Mouse (Mus musculus): ENCODE results near the gene Mbtd1. TPM values are rescaled to one million over a fixed set of nuclear protein-coding genes. Genes with fewer than 3 reads are reported as not detected.
"Not testable (repeated sequence)": the region's sequence is repeated elsewhere in the genome, so short reads cannot be mapped to it uniquely, and the experiment has no call there.

The Mbtd1 gene
- polyA plus RNA-seq, 1 experiment from 2014 or later: 40.6 TPM

DNA sequence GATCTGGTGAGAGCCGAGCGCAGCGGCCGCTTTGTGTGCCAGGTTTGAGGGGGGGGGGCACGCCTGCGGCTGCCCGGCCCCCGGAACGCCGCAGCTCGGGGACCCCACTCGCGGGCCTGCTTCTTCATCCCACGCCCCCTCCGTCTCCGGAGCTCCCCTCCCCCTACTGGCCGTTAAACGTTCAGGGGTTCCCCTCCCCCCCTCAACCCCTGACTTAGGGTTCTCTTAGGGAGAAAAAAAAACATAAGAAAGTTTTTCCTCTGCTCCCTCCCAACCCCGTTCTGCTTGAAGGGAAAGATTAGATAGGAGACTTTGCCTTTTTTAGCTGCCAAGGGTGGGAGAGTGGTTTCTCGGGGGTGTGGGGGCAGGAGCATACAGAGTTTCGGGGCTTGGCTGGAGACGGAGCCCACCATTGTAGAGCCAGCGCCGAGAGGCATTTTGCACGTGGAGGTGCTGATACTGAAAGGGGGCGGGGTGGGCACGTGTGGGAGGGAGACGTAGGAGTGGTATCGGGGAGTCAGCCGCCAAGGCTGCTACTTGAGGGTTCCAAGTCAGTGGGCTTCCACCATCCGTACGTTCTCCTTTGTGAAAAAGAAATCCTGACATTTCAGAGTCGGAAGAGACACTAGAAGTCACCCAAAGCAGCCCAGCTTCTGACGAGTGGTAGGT is 893 bp downstream of the Mbtd1 start:
- Histone ChIP-seq H3K9ac (peak overlapping the region; percentile 98), H3K27me3 (no peaks in the 10 kb centered on the region), H3K9me3 (no peaks in the 10 kb centered on the region), H3K4me3 (peak overlapping the region; percentile 99), H3K4me2 (peak overlapping the region; percentile 76), H3K27ac (peak overlapping the region; percentile 97), H3K36me3 (peaks cover 4% of the 10 kb centered on the region), H3K4me1 (peaks cover 27% of the 10 kb centered on the region)
- ATAC-seq (ENCODE audit: insufficient number of reproducible peaks, insufficient read depth, low FRiP score, low TSS enrichment, low read depth): no peak
- WGBS: 1% methylated on average over 30 of the region's 34 CpGs

GRCm38 (mm10) chr11:93887080-93887447 is 1.4 kb downstream of the Mbtd1 start:
- 3% methylated on average over 4 of the region's 4 CpGs for WGBS
- peak overlapping the region; percentile 76 for H3K4me2 ChIP-seq
- peak overlapping the region; percentile 97; the same call in 1 of the 2 replicates for H3K27ac ChIP-seq
- peaks cover 9% of the 10 kb centered on the region for H3K36me3 ChIP-seq
- H3K9me3 ChIP-seq: no peaks in the 10 kb centered on the region
- H3K27me3 ChIP-seq: no peaks in the 10 kb centered on the region
- H3K4me3 ChIP-seq: peak overlapping the region; percentile 99
- H3K9ac ChIP-seq: peak overlapping the region; percentile 98
- no peak for ATAC-seq (ENCODE audit: insufficient number of reproducible peaks, insufficient read depth, low FRiP score, low TSS enrichment, low read depth)
- H3K4me1 ChIP-seq: peaks cover 27% of the 10 kb centered on the region

DNA sequence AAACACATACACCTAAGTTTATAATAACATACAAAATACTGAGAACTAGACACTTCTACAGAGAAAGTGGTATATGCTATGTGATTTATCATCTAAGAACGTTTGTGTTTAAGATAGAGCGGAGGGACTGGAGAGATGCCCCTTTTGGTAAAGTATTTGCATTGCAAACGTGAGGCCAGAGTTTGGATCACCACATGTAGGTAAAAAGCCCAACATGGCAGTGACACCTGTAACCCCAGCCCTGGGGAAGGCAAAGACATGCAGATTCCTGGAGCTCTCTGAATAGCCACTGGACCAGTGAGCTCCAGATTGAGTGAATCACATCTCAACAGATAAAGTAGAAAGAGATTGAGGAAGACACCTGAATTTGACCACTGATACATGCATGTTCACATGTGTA is 12.1 kb downstream of the Mbtd1 start:
- Histone ChIP-seq H3K4me1 (no peaks in the 10 kb centered on the region), H3K27ac (no peak overlapping the region), H3K4me2 (no peak overlapping the region), H3K9me3 (no peaks in the 10 kb centered on the region), H3K36me3 (peaks cover 21% of the 10 kb centered on the region), H3K27me3 (no peaks in the 10 kb centered on the region), H3K4me3 (no peak overlapping the region), H3K9ac (no peak overlapping the region)
- no peak for ATAC-seq (ENCODE audit: insufficient number of reproducible peaks, insufficient read depth, low FRiP score, low TSS enrichment, low read depth)
- 84% methylated on average over 3 of the region's 3 CpGs for WGBS

- Histone ChIP-seq H3K9me3 (no peaks in the 10 kb centered on the region), H3K4me3 (no peak overlapping the region), H3K27me3 (no peaks in the 10 kb centered on the region), H3K27ac (no peak overlapping the region), H3K4me2 (no peak overlapping the region), H3K9ac (no peak overlapping the region), H3K4me1 (no peaks in the 10 kb centered on the region), H3K36me3 (peaks cover 66% of the 10 kb centered on the region)
- ATAC-seq (ENCODE audit: insufficient number of reproducible peaks, insufficient read depth, low FRiP score, low TSS enrichment, low read depth): no peak
- WGBS: 88% methylated on average over 4 of the region's 4 CpGs
These were observed 21.2 kb downstream of the Mbtd1 start for GRCm38 (mm10) chr11:93906834-93907233.

DNA sequence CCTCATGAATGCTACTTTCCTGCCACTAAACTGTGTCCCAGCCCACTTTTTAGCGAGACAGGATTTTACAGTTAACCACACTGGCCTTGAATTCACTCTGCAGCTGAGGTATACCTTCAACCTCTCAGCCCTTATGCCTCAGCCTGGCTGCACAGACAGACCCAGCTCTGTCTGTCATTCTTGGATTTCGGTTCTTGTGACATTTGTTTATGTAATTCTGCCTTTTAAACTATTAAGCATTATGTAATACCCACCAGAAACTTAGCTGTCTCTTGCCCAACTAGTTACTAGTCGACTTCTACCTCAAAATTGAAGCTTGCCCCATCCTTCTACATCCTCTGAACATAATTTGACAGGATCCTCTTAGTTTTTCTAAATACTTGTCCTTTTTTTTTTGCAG is 22.2 kb downstream of the Mbtd1 start:
- Histone ChIP-seq H3K4me3 (no peak overlapping the region), H3K27ac (no peak overlapping the region), H3K9me3 (no peaks in the 10 kb centered on the region), H3K9ac (no peak overlapping the region), H3K27me3 (no peaks in the 10 kb centered on the region), H3K4me2 (no peak overlapping the region), H3K4me1 (no peaks in the 10 kb centered on the region), H3K36me3 (peaks cover 67% of the 10 kb centered on the region)
- ATAC-seq (ENCODE audit: insufficient number of reproducible peaks, insufficient read depth, low FRiP score, low TSS enrichment, low read depth): no peak
- WGBS: 82% methylated on average over 3 of the region's 3 CpGs

GRCm38 (mm10) chr11:93908829-93909228 is 23.2 kb downstream of the Mbtd1 start:
- no peaks in the 10 kb centered on the region for H3K4me1 ChIP-seq
- no peak overlapping the region for H3K9ac ChIP-seq
- no peak overlapping the region for H3K27ac ChIP-seq
- H3K4me3 ChIP-seq: no peak overlapping the region
- WGBS: 89% methylated on average over 9 of the region's 9 CpGs
- H3K27me3 ChIP-seq: no peaks in the 10 kb centered on the region
- H3K4me2 ChIP-seq: no peak overlapping the region
- peaks cover 73% of the 10 kb centered on the region for H3K36me3 ChIP-seq
- H3K9me3 ChIP-seq: no peaks in the 10 kb centered on the region
- ATAC-seq (ENCODE audit: insufficient number of reproducible peaks, insufficient read depth, low FRiP score, low TSS enrichment, low read depth): no peak

GRCm38 (mm10) chr11:93911603-93912002 is 26.0 kb downstream of the Mbtd1 start:
- no peaks in the 10 kb centered on the region for H3K9me3 ChIP-seq
- H3K36me3 ChIP-seq: peaks cover 68% of the 10 kb centered on the region
- WGBS: 81% methylated on average over 3 of the region's 3 CpGs
- H3K9ac ChIP-seq: no peak overlapping the region
- no peak for ATAC-seq (ENCODE audit: insufficient number of reproducible peaks, insufficient read depth, low FRiP score, low TSS enrichment, low read depth)
- H3K27ac ChIP-seq: no peak overlapping the region
- H3K4me3 ChIP-seq: no peak overlapping the region
- H3K4me2 ChIP-seq: no peak overlapping the region
- no peaks in the 10 kb centered on the region for H3K4me1 ChIP-seq
- H3K27me3 ChIP-seq: no peaks in the 10 kb centered on the region

- peaks cover 67% of the 10 kb centered on the region for H3K36me3 ChIP-seq
- WGBS: 96% methylated on average over 2 of the region's 2 CpGs
- H3K4me2 ChIP-seq; H3K9ac ChIP-seq; H3K27me3 ChIP-seq; H3K4me3 ChIP-seq; ATAC-seq (ENCODE audit: insufficient number of reproducible peaks, insufficient read depth, low FRiP score, low TSS enrichment, low read depth); H3K27ac ChIP-seq; H3K9me3 ChIP-seq; H3K4me1 ChIP-seq: not testable (repeated sequence)
These were observed 29.4 kb downstream of the Mbtd1 start for GRCm38 (mm10) chr11:93915019-93915418.

GRCm38 (mm10) chr11:93929106-93929505 is 43.5 kb downstream of the Mbtd1 start:
- ATAC-seq (ENCODE audit: insufficient number of reproducible peaks, insufficient read depth, low FRiP score, low TSS enrichment, low read depth): no peak
- H3K27me3 ChIP-seq: no peaks in the 10 kb centered on the region
- H3K9ac ChIP-seq: no peak overlapping the region
- H3K4me2 ChIP-seq: no peak overlapping the region
- peaks cover 77% of the 10 kb centered on the region for H3K36me3 ChIP-seq
- H3K4me1 ChIP-seq: no peaks in the 10 kb centered on the region
- no peaks in the 10 kb centered on the region for H3K9me3 ChIP-seq
- no peak overlapping the region for H3K27ac ChIP-seq
- no peak overlapping the region for H3K4me3 ChIP-seq

GRCm38 (mm10) chr11:93940906-93941305 is 55.3 kb downstream of the Mbtd1 start:
- Histone ChIP-seq H3K4me3 (no peak overlapping the region), H3K4me2 (no peak overlapping the region), H3K9me3 (no peaks in the 10 kb centered on the region), H3K27ac (no peak overlapping the region), H3K4me1 (no peaks in the 10 kb centered on the region), H3K27me3 (no peaks in the 10 kb centered on the region), H3K9ac (no peak overlapping the region), H3K36me3 (peaks cover 53% of the 10 kb centered on the region)
- WGBS: 75% methylated on average over 2 of the region's 2 CpGs
- ATAC-seq (ENCODE audit: insufficient number of reproducible peaks, insufficient read depth, low FRiP score, low TSS enrichment, low read depth): no peak

- no peak overlapping the region for H3K27ac ChIP-seq
- H3K9me3 ChIP-seq: no peaks in the 10 kb centered on the region
- WGBS: 39% methylated on average over 3 of the region's 3 CpGs
- no peaks in the 10 kb centered on the region for H3K4me1 ChIP-seq
- H3K36me3 ChIP-seq: peaks cover 42% of the 10 kb centered on the region
- no peaks in the 10 kb centered on the region for H3K27me3 ChIP-seq
- no peak overlapping the region for H3K4me3 ChIP-seq
- H3K4me2 ChIP-seq: no peak overlapping the region
- ATAC-seq (ENCODE audit: insufficient number of reproducible peaks, insufficient read depth, low FRiP score, low TSS enrichment, low read depth): no peak
- H3K9ac ChIP-seq: no peak overlapping the region
These were observed 59.3 kb downstream of the Mbtd1 start for GRCm38 (mm10) chr11:93944986-93945385.

- Histone ChIP-seq H3K9me3 (no peaks in the 10 kb centered on the region), H3K4me3 (no peak overlapping the region), H3K27me3 (no peaks in the 10 kb centered on the region), H3K4me2 (no peak overlapping the region), H3K36me3 (peaks cover 60% of the 10 kb centered on the region), H3K4me1 (peaks cover 19% of the 10 kb centered on the region), H3K9ac (no peak overlapping the region), H3K27ac (no peak overlapping the region)
- ATAC-seq (ENCODE audit: insufficient number of reproducible peaks, insufficient read depth, low FRiP score, low TSS enrichment, low read depth): no peak
- WGBS: 85% methylated on average over 9 of the region's 9 CpGs
These were observed 63.4 kb downstream of the Mbtd1 start for GRCm38 (mm10) chr11:93948887-93949567.

Data from embryonic facial prominence, embryonic 13.5 days (tissue).